Mouse (Mus musculus): ENCODE results near the gene Ank2.

GRCm38 (mm10) chr3:127363512-127363911, 135.6 kb downstream of the Ank2 start:
- TF ChIP-seq CTCF (conservative IDR thresholded peaks at IDR 0.05; ENCODE audit: insufficient read depth, insufficient read length, low read depth, low read length): no peak
- no peak for TF ChIP-seq POLR2A (IDR thresholded peaks at IDR 0.05; ENCODE audit: low read depth, low read length)

Measured in kidney, adult 2 months (tissue).